Mouse (Mus musculus) limb, embryonic 15.5 days (tissue): ENCODE data around the gene 9930021J03Rik. TPM values are rescaled to one million over a fixed set of nuclear protein-coding genes. Genes with fewer than 3 reads are reported as not detected.

Source experiments
- ATAC-seq: fragments of 200-750 bp; cut with Nextera tagmentation; 2 replicates; pipeline ENCODE4 v1.8.0; 2017; ENCODE audit warnings: low read depth, moderate TSS enrichment; ENCODE audit not compliant: insufficient number of reproducible peaks, low FRiP score, low TSS enrichment
- H3K27ac ChIP-seq: fragments of 300-500 bp; sonication (generic); 2 replicates; pipeline ENCODE4 v1.5.1; 2015; ENCODE audit warnings: moderate library complexity, mild to moderate bottlenecking, inconsistent platforms
- H3K27me3 ChIP-seq: fragments of 300-500 bp; sonication (generic); 2 replicates; pipeline ENCODE4 v1.6.1; 2015; ENCODE audit warnings: inconsistent platforms
- H3K36me3 ChIP-seq: fragments of 300-500 bp; sonication (generic); 2 replicates; pipeline ENCODE4 v1.6.1; 2015; ENCODE audit warnings: inconsistent platforms
- H3K4me1 ChIP-seq: fragments of 300-500 bp; sonication (generic); 2 replicates; pipeline ENCODE4 v1.6.1; 2015; ENCODE audit warnings: inconsistent platforms
- H3K4me2 ChIP-seq: fragments of 300-500 bp; sonication (generic); 2 replicates; pipeline ENCODE4 v1.6.1; 2015; ENCODE audit warnings: mild to moderate bottlenecking, inconsistent platforms
- H3K4me3 ChIP-seq: fragments of 300-500 bp; sonication (generic); 2 replicates; pipeline ENCODE4 v1.5.1; 2015; ENCODE audit warnings: mild to moderate bottlenecking, inconsistent platforms
- H3K9ac ChIP-seq: fragments of 300-500 bp; sonication (generic); 2 replicates; pipeline ENCODE4 v1.6.1; 2015; ENCODE audit warnings: inconsistent platforms
- H3K9me3 ChIP-seq: fragments of 300-500 bp; sonication (generic); 2 replicates; pipeline ENCODE4 v1.6.1; 2016; ENCODE audit warnings: inconsistent platforms
- WGBS: fragments of 180-500 bp; shearing (Covaris S2); methylation state at CpG from one replicate; pipeline ENCODE4 v1.1.7; 2015; 5-methylcytosine and 5-hydroxymethylcytosine counted together
- polyA plus RNA-seq: library from polyadenylated mRNA; unstranded; fragments of >200 nt; fragmentation: Nextera tagmentation; extraction: Ambion mirVana; gene quantifications from 2 replicates; pipeline ENCODE4 v1.2.1, GENCODE M21; 2015

The 9930021J03Rik gene
- polyA plus RNA-seq, 1 experiment from 2014 or later = 5.0 TPM

- Histone ChIP-seq H3K36me3 (no peaks in the 10 kb centered on the region), H3K4me1 (0 out of 2 replicates have a peak, but pooled peaks cover 3% of the 10 kb centered on the region), H3K27ac (no peak overlapping the region), H3K9me3 (no peaks in the 10 kb centered on the region), H3K4me3 (no peak overlapping the region), H3K4me2 (no peak overlapping the region), H3K27me3 (no peaks in the 10 kb centered on the region), H3K9ac (no peak overlapping the region)
- 56% methylated on average over 5 of the region's 5 CpGs for WGBS
- ATAC-seq = no peak
Observed at GRCm38 (mm10) chr19:29708461-29708860, 97.3 kb downstream of the 9930021J03Rik start.

GRCm38 (mm10) chr19:29708003-29708402 is 97.8 kb downstream of the 9930021J03Rik start:
- no peaks in the 10 kb centered on the region for H3K27me3 ChIP-seq
- no peaks in the 10 kb centered on the region for H3K9me3 ChIP-seq
- 0 out of 2 replicates have a peak overlapping the region, but pooled peaks have one; percentile 22 for H3K4me2 ChIP-seq
- peak overlapping the region; percentile 12; the same call in 1 of the 2 replicates for H3K4me3 ChIP-seq
- no peak overlapping the region for H3K27ac ChIP-seq
- H3K36me3 ChIP-seq = no peaks in the 10 kb centered on the region
- H3K9ac ChIP-seq = no peak overlapping the region
- 56% methylated on average over 14 of the region's 14 CpGs for WGBS
- 0 out of 2 replicates have a peak, but pooled peaks cover 3% of the 10 kb centered on the region for H3K4me1 ChIP-seq
- no peak for ATAC-seq

GRCm38 (mm10) chr19:29707314-29707898 is 98.4 kb downstream of the 9930021J03Rik start:
- H3K36me3 ChIP-seq = no peaks in the 10 kb centered on the region
- H3K4me2 ChIP-seq = no peak overlapping the region
- H3K27ac ChIP-seq = no peak overlapping the region
- H3K27me3 ChIP-seq = no peaks in the 10 kb centered on the region
- WGBS = 87% methylated on average over 9 of the region's 9 CpGs
- no peak for ATAC-seq
- no peaks in the 10 kb centered on the region for H3K9me3 ChIP-seq
- no peak overlapping the region for H3K9ac ChIP-seq
- H3K4me1 ChIP-seq = 0 out of 2 replicates have a peak, but pooled peaks cover 3% of the 10 kb centered on the region
- no peak overlapping the region for H3K4me3 ChIP-seq

GRCm38 (mm10) chr19:29704436-29704835 is 101.4 kb downstream of the 9930021J03Rik start:
- H3K4me2 ChIP-seq = no peak overlapping the region
- no peak for ATAC-seq
- no peaks in the 10 kb centered on the region for H3K27me3 ChIP-seq
- H3K9ac ChIP-seq = no peak overlapping the region
- no peaks in the 10 kb centered on the region for H3K9me3 ChIP-seq
- no peak overlapping the region for H3K4me3 ChIP-seq
- 0 out of 2 replicates have a peak, but pooled peaks cover 5% of the 10 kb centered on the region for H3K4me1 ChIP-seq
- no peak overlapping the region for H3K27ac ChIP-seq
- 93% methylated on average over 13 of the region's 13 CpGs for WGBS
- H3K36me3 ChIP-seq = no peaks in the 10 kb centered on the region

- no peaks in the 10 kb centered on the region for H3K9me3 ChIP-seq
- no peak for ATAC-seq
- no peaks in the 10 kb centered on the region for H3K27me3 ChIP-seq
- 0 out of 2 replicates have a peak, but pooled peaks cover 2% of the 10 kb centered on the region for H3K4me1 ChIP-seq
- H3K36me3 ChIP-seq = no peaks in the 10 kb centered on the region
- no peak overlapping the region for H3K4me2 ChIP-seq
- no peak overlapping the region for H3K27ac ChIP-seq
- 71% methylated on average over 4 of the region's 4 CpGs for WGBS
- H3K4me3 ChIP-seq = no peak overlapping the region
- H3K9ac ChIP-seq = no peak overlapping the region
Observed at GRCm38 (mm10) chr19:29701707-29702106, 104.1 kb downstream of the 9930021J03Rik start.

GRCm38 (mm10) chr19:29697245-29697874 is 108.4 kb downstream of the 9930021J03Rik start, which contains the start of gene Mlana:
TSS of gene Mlana (plus strand) at chr19:29697824.
- Histone ChIP-seq H3K4me3 (no peak within 1 kb of the TSS), H3K27me3 (no peaks in the 10 kb centered on the region), H3K9me3 (no peaks in the 10 kb centered on the region), H3K36me3 (no peaks in the 10 kb centered on the region), H3K4me1 (0 out of 2 replicates have a peak, but pooled peaks cover 2% of the 10 kb centered on the region), H3K4me2 (no peak within 1 kb of the TSS), H3K9ac (no peak within 1 kb of the TSS), H3K27ac (no peak within 1 kb of the TSS)
- ATAC-seq = no peak
- 51% methylated on average over 3 of the region's 3 CpGs for WGBS

- H3K36me3 ChIP-seq = no peaks in the 10 kb centered on the region
- ATAC-seq = no peak
- no peak overlapping the region for H3K9ac ChIP-seq
- H3K4me1 ChIP-seq = 0 out of 2 replicates have a peak, but pooled peaks cover 2% of the 10 kb centered on the region
- no peak overlapping the region for H3K4me3 ChIP-seq
- no peak overlapping the region for H3K27ac ChIP-seq
- no peaks in the 10 kb centered on the region for H3K9me3 ChIP-seq
- no peak overlapping the region for H3K4me2 ChIP-seq
- H3K27me3 ChIP-seq = no peaks in the 10 kb centered on the region
Observed at GRCm38 (mm10) chr19:29696840-29697239, 108.9 kb downstream of the 9930021J03Rik start.

GRCm38 (mm10) chr19:29696309-29696708 is 109.5 kb downstream of the 9930021J03Rik start:
- no peak overlapping the region for H3K4me3 ChIP-seq
- ATAC-seq = no peak
- H3K27me3 ChIP-seq = no peaks in the 10 kb centered on the region
- H3K36me3 ChIP-seq = no peaks in the 10 kb centered on the region
- H3K9ac ChIP-seq = no peak overlapping the region
- H3K4me2 ChIP-seq = no peak overlapping the region
- H3K27ac ChIP-seq = no peak overlapping the region
- 86% methylated on average over 4 of the region's 4 CpGs for WGBS
- no peaks in the 10 kb centered on the region for H3K9me3 ChIP-seq
- no peaks in the 10 kb centered on the region for H3K4me1 ChIP-seq

- H3K27ac ChIP-seq = no peak overlapping the region
- 87% methylated on average over 10 of the region's 10 CpGs for WGBS
- ATAC-seq = no peak
- no peaks in the 10 kb centered on the region for H3K36me3 ChIP-seq
- no peak overlapping the region for H3K9ac ChIP-seq
- no peak overlapping the region for H3K4me3 ChIP-seq
- H3K4me2 ChIP-seq = no peak overlapping the region
- H3K4me1 ChIP-seq = no peaks in the 10 kb centered on the region
- no peaks in the 10 kb centered on the region for H3K9me3 ChIP-seq
- H3K27me3 ChIP-seq = no peaks in the 10 kb centered on the region
Observed at GRCm38 (mm10) chr19:29695071-29695470, 110.7 kb downstream of the 9930021J03Rik start.

GRCm38 (mm10) chr19:29683844-29684540 is 121.8 kb downstream of the 9930021J03Rik start:
- Histone ChIP-seq H3K36me3 (no peaks in the 10 kb centered on the region), H3K4me3 (0 out of 2 replicates have a peak overlapping the region, but pooled peaks have one; percentile 8), H3K4me1 (no peaks in the 10 kb centered on the region), H3K9ac (no peak overlapping the region), H3K4me2 (no peak overlapping the region), H3K27ac (no peak overlapping the region), H3K9me3 (no peaks in the 10 kb centered on the region), H3K27me3 (no peaks in the 10 kb centered on the region)
- WGBS = 44% methylated on average over 16 of the region's 16 CpGs
- ATAC-seq = 0 out of 2 replicates have a peak, but pooled peaks have one; percentile 35

- no peak for ATAC-seq
- 84% methylated on average over 13 of the region's 13 CpGs for WGBS
- no peak overlapping the region for H3K4me3 ChIP-seq
- no peaks in the 10 kb centered on the region for H3K36me3 ChIP-seq
- no peaks in the 10 kb centered on the region for H3K27me3 ChIP-seq
- no peaks in the 10 kb centered on the region for H3K4me1 ChIP-seq
- no peak overlapping the region for H3K4me2 ChIP-seq
- no peaks in the 10 kb centered on the region for H3K9me3 ChIP-seq
- no peak overlapping the region for H3K9ac ChIP-seq
- H3K27ac ChIP-seq = no peak overlapping the region
Observed at GRCm38 (mm10) chr19:29680182-29681152, 125.3 kb downstream of the 9930021J03Rik start.
